Mouse (Mus musculus) spleen, adult 12 weeks (tissue): Measurements from ENCODE around the gene Prrt1.

Experiments used
- DNase-seq: peaks from one replicate; pipeline ENCODE4 v3.0.0; 2022; ENCODE audit warnings: low spot score

Prrt1 gene

DNA sequence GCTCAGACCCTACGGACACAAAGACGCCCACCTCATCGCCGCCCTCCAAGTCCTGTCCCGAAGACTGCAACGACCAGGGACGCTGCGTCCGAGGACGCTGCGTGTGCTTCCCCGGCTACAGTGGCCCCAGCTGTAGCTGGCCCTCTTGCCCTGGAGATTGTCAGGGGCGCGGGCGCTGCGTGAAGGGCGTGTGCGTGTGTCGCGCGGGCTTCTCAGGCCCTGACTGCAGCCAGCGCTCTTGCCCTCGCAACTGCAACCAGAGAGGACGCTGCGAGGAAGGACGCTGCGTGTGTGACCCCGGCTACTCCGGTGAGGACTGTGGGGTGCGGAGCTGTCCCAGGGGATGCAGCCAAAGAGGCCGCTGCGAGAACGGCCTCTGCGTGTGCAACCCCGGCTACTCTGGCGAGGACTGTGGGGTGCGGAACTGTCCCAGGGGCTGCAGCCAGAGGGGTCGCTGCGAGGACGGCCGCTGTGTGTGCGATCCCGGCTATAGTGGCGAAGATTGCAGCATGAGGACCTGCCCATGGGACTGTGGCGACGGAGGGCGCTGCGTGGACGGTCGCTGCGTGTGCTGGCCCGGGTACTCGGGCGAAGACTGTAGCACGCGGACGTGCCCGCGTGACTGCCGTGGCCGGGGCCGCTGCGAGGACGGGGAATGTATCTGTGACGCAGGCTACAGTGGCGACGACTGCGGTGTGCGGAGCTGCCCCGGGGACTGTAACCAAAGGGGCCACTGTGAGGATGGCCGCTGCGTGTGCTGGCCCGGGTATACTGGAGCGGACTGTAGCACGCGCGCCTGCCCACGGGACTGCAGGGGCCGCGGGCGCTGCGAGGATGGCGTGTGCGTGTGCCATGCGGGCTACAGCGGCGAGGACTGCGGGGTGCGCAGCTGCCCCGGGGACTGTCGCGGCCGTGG, 42.1 kb downstream of the Prrt1 start:
- no peak for DNase-seq

DNA sequence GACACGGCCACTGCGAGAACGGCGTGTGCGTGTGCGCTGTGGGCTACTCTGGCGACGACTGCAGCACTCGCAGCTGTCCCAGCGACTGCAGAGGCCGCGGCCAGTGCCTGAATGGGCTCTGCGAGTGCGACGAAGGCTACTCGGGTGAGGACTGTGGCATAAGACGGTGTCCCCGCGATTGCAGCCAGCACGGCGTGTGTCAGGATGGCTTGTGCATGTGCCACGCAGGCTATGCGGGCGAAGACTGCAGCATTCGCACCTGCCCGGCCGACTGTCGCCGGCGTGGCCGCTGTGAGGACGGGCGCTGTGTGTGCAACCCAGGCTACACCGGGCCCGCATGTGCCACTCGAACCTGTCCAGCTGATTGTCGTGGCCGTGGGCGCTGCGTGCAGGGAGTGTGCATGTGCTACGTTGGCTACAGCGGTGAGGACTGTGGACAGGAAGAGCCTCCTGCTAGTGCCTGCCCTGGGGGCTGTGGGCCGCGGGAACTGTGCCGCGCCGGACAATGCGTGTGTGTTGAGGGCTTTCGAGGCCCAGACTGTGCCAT, 43.0 kb downstream of the Prrt1 start:
- no peak for DNase-seq

DNA sequence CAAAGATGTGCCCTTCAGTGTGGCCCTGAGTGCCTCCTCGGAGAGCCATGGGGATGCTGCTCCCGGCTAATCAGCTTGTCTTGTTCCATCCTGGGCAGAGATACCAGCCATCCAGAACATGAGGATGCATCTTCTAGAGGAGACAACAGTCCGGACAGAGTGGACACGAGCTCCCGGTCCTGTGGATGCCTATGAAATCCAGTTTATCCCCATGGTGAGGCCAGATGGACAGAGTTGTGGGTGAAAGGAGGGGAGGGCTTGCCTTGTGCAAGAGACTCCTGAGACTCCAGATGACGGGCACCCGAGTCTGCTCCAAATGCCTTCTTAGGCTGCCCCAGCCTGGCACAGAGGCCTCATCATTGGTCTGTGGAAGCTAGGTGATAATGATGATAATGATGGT, 43.8 kb downstream of the Prrt1 start:
- DNase-seq = no peak

DNA sequence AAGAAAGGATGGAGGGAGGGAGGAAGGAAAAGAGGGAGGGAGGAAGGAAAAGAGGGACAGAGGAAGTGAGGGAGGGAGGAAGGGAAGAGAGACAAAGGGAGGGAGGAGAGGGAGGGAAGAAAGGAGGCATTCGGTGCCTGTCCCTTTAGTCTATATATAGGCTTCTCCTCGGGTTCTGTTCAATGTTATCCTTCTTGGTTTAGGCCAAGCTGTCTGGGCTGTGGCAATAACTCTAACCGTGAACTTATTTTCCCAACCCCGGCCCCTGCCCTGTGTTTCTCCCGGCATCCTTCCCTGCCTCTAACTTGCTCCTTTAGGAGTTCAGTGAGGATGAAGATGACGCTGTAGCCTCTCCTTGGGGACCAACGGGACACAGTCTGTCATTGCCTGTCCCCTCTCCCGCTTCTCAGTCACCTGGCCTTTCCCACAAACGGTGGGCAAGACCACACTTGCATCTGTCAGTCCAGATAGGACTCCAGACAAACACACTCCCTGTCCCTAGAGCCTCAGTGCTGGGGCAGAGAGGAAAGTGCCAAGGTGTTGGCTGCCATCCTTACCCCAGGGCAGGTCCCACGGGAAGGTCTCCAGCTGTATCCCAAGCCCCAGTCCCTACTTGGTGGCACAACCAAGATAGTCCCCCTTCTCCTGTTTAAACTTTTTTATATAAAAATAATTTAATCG, 45.3 kb downstream of the Prrt1 start:
- no peak for DNase-seq

DNA sequence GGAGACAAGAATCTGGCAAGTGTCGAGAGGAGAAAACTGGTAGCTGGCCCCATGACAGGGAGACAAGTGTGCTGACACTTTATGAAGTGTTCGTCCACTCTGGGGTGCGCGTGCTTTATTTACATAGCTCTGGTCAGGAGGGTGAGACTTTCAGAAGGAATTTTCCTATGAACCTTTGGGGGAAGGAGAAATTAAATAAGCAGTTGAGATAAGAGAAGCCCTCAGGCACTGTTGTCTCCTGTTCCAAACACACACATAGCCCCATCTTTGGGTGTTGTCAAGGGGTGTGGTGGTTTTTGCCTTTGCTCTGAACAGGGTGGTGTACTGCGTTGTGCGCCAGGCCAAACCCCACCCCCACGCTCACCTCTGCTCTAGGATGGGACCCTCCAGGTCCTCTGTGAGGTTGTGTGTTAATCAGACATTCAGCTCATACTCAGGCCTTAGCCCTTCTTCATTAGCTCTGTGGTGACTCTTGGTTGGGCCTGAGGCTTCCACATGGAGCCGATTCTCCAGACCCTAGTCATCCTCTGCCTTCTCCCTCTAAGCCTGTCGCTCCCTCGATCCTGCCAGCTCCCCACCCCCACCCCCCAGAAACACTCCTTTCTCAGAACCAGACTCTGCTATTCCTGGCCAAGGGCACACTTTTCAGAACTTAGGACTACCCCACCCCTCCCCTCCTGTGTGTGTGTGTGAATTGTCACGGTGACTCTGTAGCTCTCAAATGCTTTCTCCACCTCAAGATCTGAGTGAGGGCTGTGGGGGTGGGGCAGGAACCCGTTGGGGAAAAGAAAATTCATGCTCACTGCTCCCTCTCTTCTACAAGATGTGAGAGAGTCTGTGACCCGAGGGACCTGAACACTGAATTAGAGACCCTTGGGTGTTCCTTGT, 46.1 kb downstream of the Prrt1 start:
- DNase-seq = no peak

DNA sequence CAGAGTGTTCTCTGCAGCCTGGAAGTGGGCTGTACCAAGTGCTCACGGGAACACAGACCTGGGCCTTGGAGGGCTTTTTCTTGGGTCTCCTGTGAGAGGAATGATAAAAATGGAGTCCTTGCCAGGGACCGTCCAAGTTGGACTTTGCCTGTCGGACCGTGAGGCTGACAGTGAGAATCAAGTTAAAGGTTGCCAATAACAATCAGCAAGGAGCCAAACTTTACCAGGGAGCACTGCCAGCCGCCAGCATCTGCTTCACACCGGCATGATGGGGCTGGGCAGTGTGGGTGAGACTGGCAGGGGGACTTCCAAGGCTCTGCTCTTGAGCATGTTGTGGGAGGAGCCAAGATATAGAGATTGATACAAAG, 46.7 kb downstream of the Prrt1 start:
- no peak for DNase-seq

DNA sequence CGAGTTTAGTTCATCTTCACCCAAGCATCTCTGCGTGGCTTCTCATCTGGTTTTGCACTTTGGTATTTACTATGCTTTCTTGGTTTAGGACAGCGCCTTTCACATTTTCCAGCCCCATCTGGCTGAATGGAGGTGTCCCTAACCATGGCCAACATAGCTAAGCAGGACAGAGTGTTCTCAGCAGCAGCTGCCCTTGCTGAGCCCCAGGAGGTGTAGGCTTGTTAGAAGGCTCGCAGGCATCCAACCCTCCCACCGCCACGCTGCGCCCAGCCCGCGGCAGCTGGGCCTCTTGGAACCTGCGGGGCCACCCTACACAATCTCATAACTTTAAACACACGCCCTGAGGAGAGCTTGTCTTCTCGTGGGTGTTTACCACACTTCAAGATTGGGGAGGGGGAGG, 47.3 kb downstream of the Prrt1 start:
- no peak for DNase-seq

DNA sequence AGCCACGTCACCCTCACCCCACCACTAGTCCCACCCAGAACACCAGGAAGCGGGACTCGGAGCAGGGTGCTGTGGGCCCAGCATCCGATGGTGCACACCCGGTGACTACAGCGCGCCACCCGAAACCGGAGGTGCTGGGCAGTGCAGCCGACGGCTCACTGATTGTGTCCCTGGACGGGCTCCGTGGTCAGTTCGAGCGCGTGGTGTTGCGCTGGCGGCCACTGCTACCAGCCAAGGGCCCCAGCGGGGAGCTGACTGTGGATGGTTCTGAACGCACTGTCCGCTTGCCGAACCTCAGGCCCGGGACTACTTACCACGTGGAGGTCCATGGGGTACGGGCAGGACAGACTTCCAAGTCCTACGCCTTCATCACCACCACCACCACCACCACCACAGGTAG, 50.9 kb downstream of the Prrt1 start:
- DNase-seq = no peak

DNA sequence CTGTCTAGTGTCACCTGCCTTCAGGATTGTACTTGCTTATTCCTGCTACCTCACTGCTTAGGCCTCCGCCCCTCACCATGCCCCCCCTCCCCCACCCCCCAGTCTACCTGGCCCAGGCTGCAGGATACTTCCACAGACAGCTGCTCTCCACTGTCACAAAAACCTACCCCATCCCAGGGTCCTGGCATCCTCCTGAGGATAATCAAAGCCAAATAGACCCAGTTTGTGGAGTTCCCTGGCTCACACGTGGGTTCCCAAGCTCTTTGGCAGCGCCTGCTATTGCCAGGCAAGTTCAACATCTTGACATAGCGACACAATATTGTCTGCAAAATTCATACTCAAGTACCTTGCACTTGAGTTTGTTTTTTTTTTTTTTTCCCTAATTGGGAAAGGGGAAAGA, 51.3 kb downstream of the Prrt1 start:
- no peak for DNase-seq

DNA sequence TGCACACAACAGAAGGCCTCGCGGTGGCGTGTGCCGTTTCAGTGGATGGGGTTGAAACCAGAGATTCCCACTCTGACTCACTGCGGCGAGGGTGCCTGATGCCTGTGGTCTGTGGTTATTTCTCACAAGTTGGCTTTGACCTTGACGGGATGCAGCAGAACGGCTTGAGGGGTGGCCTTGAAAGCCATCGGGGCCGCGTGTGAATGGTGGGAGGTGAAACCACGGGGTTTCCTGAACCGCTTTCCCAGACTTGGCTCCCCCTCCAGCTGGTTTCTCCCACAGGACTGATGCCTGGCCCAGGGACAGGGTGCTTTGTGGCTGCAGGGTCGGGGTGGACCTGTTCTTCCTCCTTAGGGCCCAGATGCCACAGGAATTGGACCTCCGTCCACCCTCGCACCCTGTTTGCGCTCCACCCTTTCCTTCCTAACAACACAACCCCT, 51.8 kb downstream of the Prrt1 start:
- no peak for DNase-seq

DNA sequence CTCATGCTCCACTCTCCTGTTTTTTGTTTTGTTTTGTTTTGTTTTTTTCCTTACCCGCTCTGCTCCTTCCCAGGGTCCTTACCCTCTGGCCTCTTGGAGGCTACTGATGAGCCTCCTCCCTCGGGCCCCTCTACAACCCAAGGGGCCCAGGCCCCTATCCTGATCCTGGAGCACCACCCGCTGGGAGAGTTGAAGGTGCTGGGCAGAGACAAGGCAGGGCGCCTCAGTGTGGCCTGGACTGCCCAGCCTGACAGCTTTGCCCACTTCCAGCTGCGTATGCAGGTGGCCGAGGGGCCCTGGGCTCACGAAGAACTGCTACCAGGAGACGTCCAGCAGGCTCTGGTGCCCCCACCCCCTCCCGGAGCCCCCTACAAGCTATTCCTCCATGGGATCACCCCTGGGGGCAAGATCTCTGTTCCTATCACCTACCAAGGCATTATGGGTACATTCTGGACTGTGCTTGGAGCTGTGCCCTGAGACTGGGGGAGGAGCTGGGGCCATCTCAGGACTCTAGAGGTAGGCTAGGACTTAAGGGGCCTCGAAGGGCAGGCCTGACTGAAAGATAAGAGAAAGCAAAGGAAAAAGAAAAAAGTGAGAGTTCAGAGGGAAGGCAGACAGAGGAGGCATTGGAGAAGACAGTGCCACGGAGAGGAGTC, 52.7 kb downstream of the Prrt1 start:
- no peak for DNase-seq
